Mouse (Mus musculus): ENCODE results near the gene Hlf.

Hlf gene

GRCm38 (mm10) chr11:90390817-90391173, at the start of gene Hlf:
Gene Hlf (minus strand): TSS chr11:90390895.
- peak; percentile 69 to 70 for DNase-seq

GRCm38 (mm10) chr11:90438768-90439167, 48.1 kb upstream of the Hlf start:
- no peak for DNase-seq

- DNase-seq, result no peak
Measured at GRCm38 (mm10) chr11:90425207-90425525, 34.5 kb upstream of the Hlf start.

- DNase-seq, result no peak
Measured at GRCm38 (mm10) chr11:90424334-90425206, 33.9 kb upstream of the Hlf start.

GRCm38 (mm10) chr11:90423896-90424295, 33.2 kb upstream of the Hlf start:
- DNase-seq, result no peak

- no peak for DNase-seq
Measured at GRCm38 (mm10) chr11:90419706-90420105, 29.0 kb upstream of the Hlf start.

- peak; percentile 91 to 93 for DNase-seq
Measured at GRCm38 (mm10) chr11:90417921-90418320, 27.2 kb upstream of the Hlf start.

GRCm38 (mm10) chr11:90417011-90417410, 26.3 kb upstream of the Hlf start:
- no peak for DNase-seq

- no peak for DNase-seq
Measured at GRCm38 (mm10) chr11:90398850-90399249, 8.2 kb upstream of the Hlf start.

- DNase-seq, result no peak
Measured at GRCm38 (mm10) chr11:90391271-90392185, 833 bp upstream of the Hlf start.

GRCm38 (mm10) chr11:90389902-90390816, 536 bp downstream of the Hlf start:
- no peak for DNase-seq

- DNase-seq, result no peak
Measured at GRCm38 (mm10) chr11:90389174-90389901, 1.4 kb downstream of the Hlf start.

GRCm38 (mm10) chr11:90387501-90388440, 2.9 kb downstream of the Hlf start:
- peak in 1 of 2 experiments; percentile 28 for DNase-seq

GRCm38 (mm10) chr11:90382005-90382611, 8.6 kb downstream of the Hlf start:
- DNase-seq, result no peak

- no peak for DNase-seq
Measured at GRCm38 (mm10) chr11:90381113-90381512, 9.6 kb downstream of the Hlf start.

GRCm38 (mm10) chr11:90380131-90380685, 10.5 kb downstream of the Hlf start:
- no peak for DNase-seq

GRCm38 (mm10) chr11:90378008-90378407, 12.7 kb downstream of the Hlf start:
- DNase-seq, result no peak

GRCm38 (mm10) chr11:90376436-90376835, 14.3 kb downstream of the Hlf start:
- no peak for DNase-seq

GRCm38 (mm10) chr11:90371470-90372100, 19.1 kb downstream of the Hlf start:
- DNase-seq, result no peak

All from thymus, adult 18-20 months (tissue).